Mouse (Mus musculus): ENCODE measurements around the gene Lrch4.

GRCm38 (mm10) chr5:137685653-137686052 is 56.7 kb downstream of the Lrch4 start:
- TF ChIP-seq CTCF (IDR thresholded peaks at IDR 0.05; ENCODE audit: extremely low read depth, insufficient read depth, insufficient read length, insufficient replicate concordance) (no peak), POLR2A (IDR thresholded peaks at IDR 0.05; ENCODE audit: low read depth, low read length) (no peak)

Data from spleen, adult 2 months (tissue).